Mouse (Mus musculus): ENCODE results near the gene Syngr1. TPM values are rescaled to one million over a fixed set of nuclear protein-coding genes. Genes with fewer than 3 reads are reported as not detected.

Syngr1 gene
- polyA plus RNA-seq, 1 experiment from 2014 or later: 21.5 TPM

DNA sequence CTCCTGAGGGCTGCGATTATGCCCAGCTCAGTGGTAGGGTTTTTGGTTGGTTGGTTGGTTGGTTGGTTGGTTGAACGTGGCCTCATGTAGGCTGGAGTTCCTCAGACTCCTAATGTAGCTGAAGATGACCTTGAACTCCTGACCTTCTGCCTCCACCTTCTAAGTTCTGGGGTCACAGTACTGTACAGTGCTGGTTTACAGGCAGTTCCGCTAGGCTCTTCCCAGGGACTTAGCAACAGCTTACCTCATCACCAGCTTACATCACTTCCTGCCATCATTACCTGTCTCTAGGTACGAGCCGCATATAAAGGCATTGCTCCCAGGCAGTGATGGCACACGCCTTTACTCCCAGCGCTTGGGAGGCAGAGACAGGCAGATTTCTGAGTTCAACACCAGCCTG is 33.0 kb upstream of the Syngr1 start:
- H3K4me2 ChIP-seq: no peak overlapping the region
- no peak overlapping the region for H3K9ac ChIP-seq
- H3K9me3 ChIP-seq (replicated peaks): no peaks in the 10 kb centered on the region
- no peak overlapping the region for H3K27ac ChIP-seq
- no peak for ATAC-seq
- no peaks in the 10 kb centered on the region for H3K4me1 ChIP-seq
- 88% methylated on average over 7 of the region's 7 CpGs for WGBS
- H3K27me3 ChIP-seq: no peaks in the 10 kb centered on the region
- no peaks in the 10 kb centered on the region for H3K36me3 ChIP-seq (ENCODE audit: poor library complexity, severe bottlenecking)
- H3K4me3 ChIP-seq: no peak overlapping the region

DNA sequence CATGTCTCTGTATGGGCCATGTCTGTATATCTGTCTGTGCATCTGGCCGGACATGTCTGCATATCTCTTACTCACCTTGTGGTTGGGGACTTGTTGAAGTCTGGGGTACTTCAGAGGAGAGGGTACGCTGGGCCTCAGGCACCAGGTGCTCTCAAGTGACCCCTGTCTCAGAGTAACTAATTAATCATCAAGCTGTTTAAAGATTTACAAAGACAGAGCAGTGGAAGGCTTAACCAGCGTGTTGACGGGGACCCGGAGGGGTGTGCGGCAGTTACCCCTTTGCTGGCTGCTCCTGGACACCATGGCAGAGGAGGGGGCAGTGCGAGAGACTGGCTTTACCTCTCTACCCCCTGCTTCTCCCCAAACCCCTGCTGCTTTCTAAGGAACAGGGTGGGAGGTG is 31.5 kb upstream of the Syngr1 start:
- Histone ChIP-seq H3K4me2 (no peak overlapping the region), H3K9me3 (replicated peaks) (no peaks in the 10 kb centered on the region), H3K27me3 (no peaks in the 10 kb centered on the region), H3K36me3 (ENCODE audit: poor library complexity, severe bottlenecking) (no peaks in the 10 kb centered on the region), H3K4me3 (no peak overlapping the region), H3K9ac (no peak overlapping the region), H3K27ac (no peak overlapping the region), H3K4me1 (no peaks in the 10 kb centered on the region)
- no peak for ATAC-seq
- WGBS: 79% methylated on average over 7 of the region's 7 CpGs

DNA sequence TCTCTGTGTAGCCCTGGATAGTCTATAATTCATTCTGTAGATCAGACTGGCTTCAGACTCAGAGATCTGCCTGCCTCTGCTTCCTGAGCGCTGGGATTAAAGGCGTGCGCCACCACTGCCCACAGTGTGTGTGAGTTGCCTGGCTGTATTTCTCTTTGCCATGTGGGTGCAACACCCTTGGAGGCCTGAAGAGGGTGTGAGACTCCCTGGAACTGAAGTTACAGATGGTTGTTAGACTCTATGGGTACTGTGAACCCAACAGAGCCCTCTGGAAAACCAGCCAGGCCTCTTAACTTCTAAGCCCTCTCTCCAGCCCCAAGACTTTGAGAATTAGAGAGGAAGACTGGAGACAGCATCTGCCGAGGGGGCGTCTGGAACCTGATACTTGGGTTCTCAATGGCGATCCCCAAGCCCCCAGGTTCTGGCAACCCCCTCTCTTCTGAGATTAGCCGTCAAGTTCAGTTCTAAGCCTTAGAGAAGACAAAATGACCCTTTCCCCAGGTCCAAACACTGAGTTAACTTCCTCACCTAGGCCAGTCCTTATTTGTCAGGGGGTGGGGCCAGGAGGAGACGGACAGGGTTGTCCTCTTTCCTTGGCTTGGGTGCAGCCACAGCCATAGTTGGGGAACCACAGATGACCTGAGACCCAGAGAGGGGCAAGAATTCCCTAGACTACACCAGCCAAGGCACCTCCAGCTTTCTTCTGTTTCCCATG is 30.6 kb upstream of the Syngr1 start:
- H3K4me2 ChIP-seq: no peak overlapping the region
- H3K4me3 ChIP-seq: no peak overlapping the region
- H3K27me3 ChIP-seq: no peaks in the 10 kb centered on the region; the same call in 1 of the 2 replicates
- 92% methylated on average over 8 of the region's 8 CpGs for WGBS
- H3K9me3 ChIP-seq (replicated peaks): no peaks in the 10 kb centered on the region
- H3K4me1 ChIP-seq: no peaks in the 10 kb centered on the region
- ATAC-seq: no peak
- H3K27ac ChIP-seq: no peak overlapping the region
- H3K36me3 ChIP-seq (ENCODE audit: poor library complexity, severe bottlenecking): no peaks in the 10 kb centered on the region
- no peak overlapping the region for H3K9ac ChIP-seq

DNA sequence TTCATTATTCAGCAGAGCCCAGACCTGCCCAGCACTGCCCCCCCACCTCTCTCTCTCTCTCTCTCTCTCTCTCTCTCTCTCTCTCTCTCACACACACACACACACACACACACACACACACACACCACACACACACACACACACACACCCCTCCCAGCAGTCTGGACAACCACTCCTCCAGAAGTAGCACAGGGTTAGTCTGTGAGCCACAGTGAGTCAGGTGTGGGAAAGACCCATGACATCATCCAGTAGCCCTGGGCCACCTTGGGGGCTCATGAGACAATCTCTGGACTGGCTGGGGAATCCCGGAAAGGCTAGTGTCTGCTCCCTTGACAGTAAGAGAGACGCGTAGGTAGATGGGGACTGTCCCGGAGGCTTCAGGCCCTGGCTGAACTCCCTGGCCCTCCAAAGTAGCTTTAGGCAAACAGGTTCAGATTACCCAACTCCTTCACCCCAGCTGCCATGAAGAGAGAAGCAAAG is 30.0 kb upstream of the Syngr1 start:
- no peak for ATAC-seq
- Histone ChIP-seq H3K4me2 (no peak overlapping the region), H3K9me3 (replicated peaks) (no peaks in the 10 kb centered on the region), H3K4me1 (no peaks in the 10 kb centered on the region), H3K4me3 (no peak overlapping the region), H3K9ac (no peak overlapping the region), H3K27me3 (no peaks in the 10 kb centered on the region; the same call in 1 of the 2 replicates), H3K36me3 (ENCODE audit: poor library complexity, severe bottlenecking) (no peaks in the 10 kb centered on the region), H3K27ac (no peak overlapping the region)
- 92% methylated on average over 4 of the region's 4 CpGs for WGBS

DNA sequence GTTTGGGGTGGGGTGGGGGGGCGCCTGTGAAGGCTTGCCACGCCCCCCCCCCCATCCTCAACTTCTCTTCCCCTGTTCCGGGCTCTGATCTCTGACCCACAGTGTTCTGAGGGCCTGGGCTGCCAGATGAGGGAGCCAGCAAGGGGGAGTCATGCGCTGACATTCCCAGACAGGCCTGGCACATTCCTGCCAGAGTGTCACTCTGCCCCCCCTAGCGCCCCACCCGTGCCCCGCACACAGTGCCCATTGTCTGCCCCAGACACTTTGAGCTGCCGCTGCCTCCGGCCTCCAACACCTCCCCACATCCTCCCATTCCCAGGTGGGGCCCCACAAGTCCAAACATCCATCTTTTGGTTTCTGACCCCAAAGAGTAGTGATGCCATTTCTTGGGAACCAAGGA is 28.8 kb upstream of the Syngr1 start:
- H3K4me1 ChIP-seq: no peaks in the 10 kb centered on the region
- H3K9me3 ChIP-seq (replicated peaks): no peaks in the 10 kb centered on the region
- no peak overlapping the region for H3K4me3 ChIP-seq
- no peaks in the 10 kb centered on the region; the same call in 1 of the 2 replicates for H3K27me3 ChIP-seq
- 76% methylated on average over 6 of the region's 9 CpGs for WGBS
- no peak overlapping the region for H3K27ac ChIP-seq
- H3K36me3 ChIP-seq (ENCODE audit: poor library complexity, severe bottlenecking): no peaks in the 10 kb centered on the region
- H3K4me2 ChIP-seq: no peak overlapping the region
- H3K9ac ChIP-seq: no peak overlapping the region
- no peak for ATAC-seq

DNA sequence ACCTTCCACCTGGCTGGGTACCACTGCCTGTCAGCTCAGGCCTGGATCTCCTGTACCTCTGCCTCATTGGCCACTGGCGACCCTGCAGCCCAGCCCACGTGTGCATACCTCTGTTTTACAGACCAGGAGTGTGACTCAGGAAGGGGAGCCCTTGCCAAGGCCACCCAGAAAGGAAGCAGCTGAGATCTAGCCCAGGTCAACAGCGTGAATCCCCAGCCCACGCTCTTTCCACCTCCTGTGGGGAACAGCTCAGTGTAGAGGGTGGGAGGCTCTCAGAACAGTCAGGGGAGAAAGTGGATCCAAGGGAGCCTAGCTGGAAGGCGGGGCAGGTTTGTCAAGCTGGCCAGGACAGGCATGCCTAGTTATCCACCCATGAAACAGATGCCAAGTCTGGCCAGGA is 28.3 kb upstream of the Syngr1 start:
- no peaks in the 10 kb centered on the region for H3K4me1 ChIP-seq
- no peaks in the 10 kb centered on the region; the same call in 1 of the 2 replicates for H3K27me3 ChIP-seq
- H3K4me2 ChIP-seq: no peak overlapping the region
- H3K9me3 ChIP-seq (replicated peaks): no peaks in the 10 kb centered on the region
- no peaks in the 10 kb centered on the region for H3K36me3 ChIP-seq (ENCODE audit: poor library complexity, severe bottlenecking)
- H3K4me3 ChIP-seq: no peak overlapping the region
- H3K27ac ChIP-seq: no peak overlapping the region
- no peak for ATAC-seq
- 46% methylated on average over 5 of the region's 5 CpGs for WGBS
- H3K9ac ChIP-seq: no peak overlapping the region

DNA sequence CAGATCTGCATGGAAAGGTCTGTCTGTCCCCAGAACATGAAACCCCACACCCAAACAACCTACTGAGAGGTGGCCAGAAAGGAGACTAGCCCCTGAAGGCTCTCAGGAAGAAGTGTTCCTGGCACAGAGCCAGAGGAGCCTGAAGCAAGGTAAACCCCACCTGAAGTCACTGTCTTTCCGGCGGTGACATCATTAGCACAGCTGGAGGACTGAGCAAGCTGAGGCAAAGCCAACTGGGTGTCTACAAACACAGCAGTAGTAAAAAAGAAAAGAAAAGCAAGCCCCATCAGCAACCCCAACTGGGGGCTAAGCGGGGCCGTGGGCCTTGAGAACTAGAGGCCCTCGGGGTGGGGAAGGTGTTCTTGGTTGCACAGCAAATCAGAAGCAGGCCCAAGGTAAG is 26.2 kb upstream of the Syngr1 start:
- no peak for ATAC-seq
- no peak overlapping the region for H3K4me2 ChIP-seq
- WGBS: 72% methylated on average over 5 of the region's 5 CpGs
- H3K9me3 ChIP-seq (replicated peaks): no peaks in the 10 kb centered on the region
- no peak overlapping the region for H3K9ac ChIP-seq
- H3K4me3 ChIP-seq: no peak overlapping the region
- no peaks in the 10 kb centered on the region for H3K4me1 ChIP-seq
- no peak overlapping the region for H3K27ac ChIP-seq
- H3K27me3 ChIP-seq: no peaks in the 10 kb centered on the region; the same call in 1 of the 2 replicates
- H3K36me3 ChIP-seq (ENCODE audit: poor library complexity, severe bottlenecking): no peaks in the 10 kb centered on the region

DNA sequence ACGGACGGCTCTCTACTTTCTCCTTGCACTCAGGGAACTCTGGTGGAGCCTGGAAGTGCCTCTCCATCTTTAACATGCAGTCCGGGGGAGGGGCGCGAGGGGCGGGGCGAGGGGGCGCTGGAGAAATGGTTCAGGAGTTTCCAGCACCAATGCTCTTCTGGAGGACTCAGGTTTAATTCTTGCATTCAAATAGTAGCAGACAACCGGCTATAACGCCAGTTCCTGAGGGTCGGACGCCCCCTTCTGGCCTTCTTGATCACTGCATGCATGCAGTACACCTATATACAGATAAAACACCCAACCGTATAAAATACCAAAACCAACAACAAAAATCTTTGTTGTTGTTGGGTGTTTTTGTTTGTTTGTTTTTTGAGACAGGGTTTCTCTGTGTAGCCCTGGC is 25.7 kb upstream of the Syngr1 start:
- Histone ChIP-seq H3K36me3 (ENCODE audit: poor library complexity, severe bottlenecking) (no peaks in the 10 kb centered on the region), H3K4me1 (no peaks in the 10 kb centered on the region)
- WGBS: 15% methylated on average over 13 of the region's 13 CpGs

DNA sequence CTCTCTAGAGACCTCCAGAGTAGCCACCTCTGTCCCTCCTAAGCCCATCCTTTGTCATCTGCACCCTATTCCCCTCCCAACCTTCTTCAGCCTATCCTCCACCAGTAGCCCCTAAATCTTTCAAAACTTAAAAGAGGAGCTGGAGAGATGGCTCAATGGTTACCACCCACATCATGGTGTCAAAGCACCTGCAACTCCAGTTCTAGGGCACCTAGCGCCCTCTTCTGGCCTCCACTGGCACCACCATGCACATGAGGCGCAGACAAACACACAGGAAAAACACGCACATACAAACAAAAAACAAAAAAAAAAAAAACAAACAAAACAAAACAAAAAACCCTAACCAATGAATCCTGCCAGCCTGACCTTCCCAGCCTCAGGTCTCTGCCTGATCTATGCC is 24.6 kb upstream of the Syngr1 start:
- H3K36me3 ChIP-seq (ENCODE audit: poor library complexity, severe bottlenecking): no peaks in the 10 kb centered on the region
- no peaks in the 10 kb centered on the region for H3K4me1 ChIP-seq
- no peak overlapping the region for H3K27ac ChIP-seq
- H3K9me3 ChIP-seq (replicated peaks): no peaks in the 10 kb centered on the region
- 59% methylated on average over 3 of the region's 3 CpGs for whole genome bisulfite sequencing
- H3K4me3 ChIP-seq: no peak overlapping the region
- ATAC-seq: no peak
- no peak overlapping the region for H3K4me2 ChIP-seq
- peaks cover 4% of the 10 kb centered on the region; the same call in 1 of the 2 replicates for H3K27me3 ChIP-seq
- no peak overlapping the region for H3K9ac ChIP-seq

More for the DNA sequence above, 25.7 kb upstream of the Syngr1 start:
- peaks cover 4% of the 10 kb centered on the region; the same call in 1 of the 2 replicates for H3K27me3 ChIP-seq
- H3K9ac ChIP-seq: no peak overlapping the region
- H3K4me2 ChIP-seq: no peak overlapping the region
- no peaks in the 10 kb centered on the region for H3K9me3 ChIP-seq (replicated peaks)
- ATAC-seq: no peak
- H3K4me3 ChIP-seq: no peak overlapping the region
- H3K27ac ChIP-seq: no peak overlapping the region

DNA sequence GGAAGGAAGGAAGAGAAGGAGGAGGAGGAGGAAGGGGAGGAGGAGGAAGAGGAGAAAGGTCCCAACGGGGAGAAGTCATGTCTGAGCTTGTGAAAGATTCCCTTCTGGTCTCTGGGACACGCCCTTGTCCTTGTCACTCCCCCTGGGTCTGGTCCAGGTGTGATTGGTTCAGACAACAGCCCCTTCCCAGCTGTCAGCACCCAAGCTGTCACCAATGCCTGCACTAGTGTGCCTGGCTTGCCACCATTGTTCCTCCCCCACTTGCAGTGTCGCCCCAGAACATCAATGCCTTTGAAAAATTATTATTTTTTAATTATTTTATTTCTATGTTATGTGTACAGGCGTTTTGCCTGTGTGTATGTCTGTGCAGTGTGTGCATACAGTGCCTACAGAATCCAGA is 22.0 kb upstream of the Syngr1 start:
- Histone ChIP-seq H3K27ac (no peak overlapping the region), H3K9me3 (replicated peaks) (no peaks in the 10 kb centered on the region), H3K27me3 (peaks cover 4% of the 10 kb centered on the region; the same call in 1 of the 2 replicates), H3K9ac (no peak overlapping the region), H3K4me2 (no peak overlapping the region), H3K4me3 (no peak overlapping the region), H3K4me1 (no peaks in the 10 kb centered on the region), H3K36me3 (ENCODE audit: poor library complexity, severe bottlenecking) (no peaks in the 10 kb centered on the region)
- WGBS: 55% methylated on average over 4 of the region's 4 CpGs
- no peak for ATAC-seq

DNA sequence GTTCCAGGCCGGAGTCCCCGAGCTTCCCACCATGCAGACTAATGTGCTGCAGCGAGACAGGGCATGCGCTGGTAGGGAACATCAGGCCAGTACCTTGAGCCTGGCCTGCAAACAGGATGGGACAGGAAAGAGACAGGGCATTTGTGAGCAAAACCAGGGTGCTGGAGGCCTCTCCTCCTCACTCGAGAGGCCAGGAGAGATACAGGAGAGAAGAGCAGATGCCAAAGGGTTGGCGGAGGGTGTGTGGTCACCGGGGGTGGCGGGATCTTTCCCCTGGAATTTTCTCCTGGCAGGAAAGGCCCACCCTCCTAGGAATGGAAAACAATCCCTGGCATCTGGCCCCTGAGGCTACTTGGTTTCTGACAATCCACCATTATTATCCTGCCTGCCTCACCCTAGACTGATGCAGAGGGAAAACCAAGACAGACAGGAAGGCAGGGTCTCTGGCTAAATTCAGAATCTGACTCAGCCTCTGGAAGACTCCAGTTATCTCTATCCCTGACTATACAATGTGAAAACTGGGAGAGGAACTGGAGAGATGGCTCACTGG is 21.0 kb upstream of the Syngr1 start:
- 70% methylated on average over 8 of the region's 8 CpGs for WGBS
- Histone ChIP-seq H3K4me1 (no peaks in the 10 kb centered on the region), H3K4me2 (no peak overlapping the region), H3K9me3 (replicated peaks) (no peaks in the 10 kb centered on the region), H3K36me3 (ENCODE audit: poor library complexity, severe bottlenecking) (no peaks in the 10 kb centered on the region), H3K27ac (no peak overlapping the region), H3K9ac (no peak overlapping the region), H3K27me3 (peaks cover 4% of the 10 kb centered on the region; the same call in 1 of the 2 replicates), H3K4me3 (no peak overlapping the region)
- no peak for ATAC-seq

DNA sequence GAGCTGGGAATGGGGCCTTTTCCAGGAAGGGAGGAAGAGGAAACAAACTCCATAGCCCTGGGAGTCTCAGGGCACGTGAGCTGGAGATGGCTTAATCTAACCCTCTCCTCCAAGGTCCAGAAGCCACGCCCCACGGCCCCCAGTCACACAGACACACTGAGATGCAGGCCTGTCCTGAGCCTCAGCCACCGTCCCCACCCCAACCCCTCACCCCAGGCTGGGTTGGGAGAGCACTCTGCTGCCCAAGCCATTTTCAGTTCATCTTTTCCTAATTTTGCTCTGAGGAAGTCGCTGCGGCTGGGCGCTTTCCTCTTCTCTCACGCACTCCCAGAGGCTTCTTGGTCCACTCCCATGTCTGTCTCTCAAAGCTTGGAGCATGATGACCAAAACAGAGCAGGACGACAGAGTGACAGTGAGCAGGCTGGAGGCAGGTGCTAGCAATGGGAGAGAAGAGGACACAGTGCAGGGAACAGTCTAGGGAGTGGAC is 19.1 kb upstream of the Syngr1 start:
- Histone ChIP-seq H3K4me1 (no peaks in the 10 kb centered on the region), H3K27ac (no peak overlapping the region), H3K27me3 (0 out of 2 replicates have a peak, but pooled peaks cover 4% of the 10 kb centered on the region), H3K9me3 (replicated peaks) (no peaks in the 10 kb centered on the region), H3K36me3 (ENCODE audit: poor library complexity, severe bottlenecking) (peaks cover 11% of the 10 kb centered on the region), H3K9ac (no peak overlapping the region), H3K4me2 (no peak overlapping the region), H3K4me3 (no peak overlapping the region)
- no peak for ATAC-seq
- WGBS: 50% methylated on average over 9 of the region's 9 CpGs
